Mouse (Mus musculus): ENCODE measurements around the gene Nmnat3.

The Nmnat3 gene

GRCm38 (mm10) chr9:98312622-98313374 lies 25.6 kb downstream of the Nmnat3 start:
- no peak for DNase-seq

GRCm38 (mm10) chr9:98313587-98313986 lies 26.4 kb downstream of the Nmnat3 start:
- DNase-seq = no peak

- no peak for DNase-seq
Measured at GRCm38 (mm10) chr9:98314059-98314650, 26.9 kb downstream of the Nmnat3 start.

- DNase-seq = no peak
Measured at GRCm38 (mm10) chr9:98317897-98318296, 30.7 kb downstream of the Nmnat3 start.

- DNase-seq = no peak
Measured at GRCm38 (mm10) chr9:98318875-98319274, 31.6 kb downstream of the Nmnat3 start.

GRCm38 (mm10) chr9:98320785-98321184 lies 33.5 kb downstream of the Nmnat3 start:
- DNase-seq = no peak

GRCm38 (mm10) chr9:98326088-98326487 lies 38.9 kb downstream of the Nmnat3 start:
- DNase-seq = no peak

GRCm38 (mm10) chr9:98328415-98329176 lies 41.4 kb downstream of the Nmnat3 start:
- DNase-seq = no peak

- no peak for DNase-seq
Measured at GRCm38 (mm10) chr9:98329274-98330105, 42.3 kb downstream of the Nmnat3 start.

- DNase-seq = peak; percentile 35
Measured at GRCm38 (mm10) chr9:98333219-98333754, 46.1 kb downstream of the Nmnat3 start.

- DNase-seq = no peak
Measured at GRCm38 (mm10) chr9:98337881-98338769, 50.9 kb downstream of the Nmnat3 start.

GRCm38 (mm10) chr9:98339971-98340370 lies 52.7 kb downstream of the Nmnat3 start:
- DNase-seq = no peak

GRCm38 (mm10) chr9:98340427-98340826 lies 53.2 kb downstream of the Nmnat3 start:
- no peak for DNase-seq

GRCm38 (mm10) chr9:98345840-98346239 lies 58.6 kb downstream of the Nmnat3 start:
- no peak for DNase-seq

GRCm38 (mm10) chr9:98346240-98346639 lies 59.0 kb downstream of the Nmnat3 start:
- DNase-seq = no peak

- DNase-seq = no peak
Measured at GRCm38 (mm10) chr9:98347021-98347420, 59.8 kb downstream of the Nmnat3 start.

- DNase-seq = no peak
Measured at GRCm38 (mm10) chr9:98350318-98351144, 63.3 kb downstream of the Nmnat3 start.

GRCm38 (mm10) chr9:98352332-98352731 lies 65.1 kb downstream of the Nmnat3 start:
- no peak for DNase-seq

GRCm38 (mm10) chr9:98354919-98355318 lies 67.7 kb downstream of the Nmnat3 start:
- no peak for DNase-seq

GRCm38 (mm10) chr9:98361047-98361446 lies 73.8 kb downstream of the Nmnat3 start:
- no peak for DNase-seq

- DNase-seq = no peak
Measured at GRCm38 (mm10) chr9:98366075-98366474, 78.8 kb downstream of the Nmnat3 start.
